Mouse (Mus musculus): ENCODE measurements around the gene Atp1b1.

Gene Atp1b1

DNA sequence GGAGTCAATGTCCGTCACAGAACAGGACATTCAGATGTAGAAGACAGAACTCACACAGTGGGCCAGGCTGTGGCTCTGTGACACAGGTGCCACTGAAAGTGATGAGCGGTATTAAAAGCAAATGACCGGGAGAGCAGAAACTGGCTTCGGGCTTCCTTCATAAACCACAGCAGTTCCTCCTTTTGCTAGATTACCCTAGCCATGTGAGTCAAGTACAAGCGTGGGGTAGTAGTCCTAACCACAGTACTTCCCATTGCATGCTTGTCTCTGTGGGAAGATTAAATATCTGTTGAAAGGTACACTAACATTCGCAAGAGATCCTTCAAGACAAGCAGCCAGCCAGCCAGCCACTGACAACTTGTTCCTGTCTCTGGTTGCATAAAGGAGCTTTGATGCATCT lies 17.9 kb downstream of the Atp1b1 start:
- DNase-seq = no peak

DNA sequence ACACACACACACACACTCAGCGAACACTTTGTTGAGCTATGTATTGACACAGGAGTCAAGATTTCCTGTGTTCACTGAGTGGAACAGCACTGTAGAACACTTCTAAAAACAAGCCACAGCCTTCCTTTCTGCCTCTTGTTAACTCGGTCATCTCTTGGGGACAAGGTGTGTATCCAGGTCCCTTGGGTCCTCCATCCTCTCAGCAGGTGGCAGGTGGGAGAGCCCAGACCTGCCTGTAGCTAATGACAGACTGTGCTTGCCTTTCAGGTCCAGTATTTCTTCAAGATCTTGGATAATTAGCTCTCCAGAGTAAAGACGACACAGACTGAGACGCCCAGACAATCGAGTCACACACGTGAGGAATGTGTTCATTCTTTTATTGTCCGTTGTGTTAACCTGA lies 21.4 kb downstream of the Atp1b1 start:
- DNase-seq = no peak

DNA sequence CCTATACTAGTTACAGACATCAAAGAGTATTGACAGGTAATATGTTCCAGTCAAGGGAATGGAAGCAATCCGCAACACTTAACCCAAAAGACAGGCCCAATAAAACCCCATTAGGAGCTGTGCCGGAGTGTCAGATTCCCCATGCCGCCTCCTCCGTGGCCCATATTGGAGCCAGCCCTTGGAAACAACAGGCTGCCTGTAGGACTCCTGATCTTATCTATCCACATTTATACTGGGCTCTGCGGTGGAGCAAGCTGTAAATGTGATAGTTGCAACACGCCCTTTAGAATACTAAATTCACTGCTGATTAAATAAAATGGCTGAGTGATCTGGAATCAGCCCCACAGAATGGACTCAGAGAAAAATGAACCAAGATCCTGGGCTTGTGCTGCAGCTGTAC lies 24.1 kb downstream of the Atp1b1 start:
- DNase-seq = no peak

- no peak for DNase-seq
Observed at GRCm38 (mm10) chr1:164432649-164433048, 25.5 kb downstream of the Atp1b1 start.

DNA sequence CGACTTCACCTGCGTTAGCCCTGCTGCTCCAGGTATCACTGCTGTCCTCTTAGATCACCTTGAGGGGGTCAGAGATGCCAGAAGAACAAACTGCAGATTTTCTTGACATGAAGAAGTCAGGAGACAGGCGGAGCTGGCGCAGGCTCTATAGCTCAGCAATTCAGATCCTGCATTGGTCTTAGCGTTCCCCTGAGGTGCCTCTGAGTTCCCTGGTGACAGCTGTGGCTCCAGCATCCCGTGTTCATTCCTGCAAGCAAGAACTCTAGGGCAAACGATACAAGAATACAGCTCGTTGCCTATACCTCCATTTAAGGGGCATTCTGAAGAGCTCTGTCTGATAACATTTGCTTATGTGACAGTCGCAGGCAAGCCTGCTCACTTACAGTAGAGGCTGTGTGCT lies 29.5 kb downstream of the Atp1b1 start:
- no peak for DNase-seq

DNA sequence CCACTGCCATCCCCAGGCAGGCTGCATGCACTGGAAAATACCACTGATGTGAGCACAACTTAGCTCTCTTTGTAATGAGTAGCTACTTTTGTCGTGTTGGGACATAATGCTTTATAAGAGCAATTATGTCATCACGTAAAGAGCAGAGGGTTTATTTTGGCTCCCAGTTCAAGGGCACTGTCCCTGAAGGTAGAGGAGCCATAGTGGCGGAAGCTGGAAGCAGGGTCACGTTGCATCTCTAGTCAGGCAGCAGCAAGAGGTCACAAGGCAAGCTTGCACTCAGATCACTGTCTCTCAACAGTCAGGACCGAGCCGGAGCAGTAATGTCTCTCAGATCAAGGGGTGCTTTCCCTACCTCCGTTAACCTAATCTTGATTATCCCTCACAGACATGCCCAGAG lies 30.4 kb downstream of the Atp1b1 start:
- DNase-seq = no peak

DNA sequence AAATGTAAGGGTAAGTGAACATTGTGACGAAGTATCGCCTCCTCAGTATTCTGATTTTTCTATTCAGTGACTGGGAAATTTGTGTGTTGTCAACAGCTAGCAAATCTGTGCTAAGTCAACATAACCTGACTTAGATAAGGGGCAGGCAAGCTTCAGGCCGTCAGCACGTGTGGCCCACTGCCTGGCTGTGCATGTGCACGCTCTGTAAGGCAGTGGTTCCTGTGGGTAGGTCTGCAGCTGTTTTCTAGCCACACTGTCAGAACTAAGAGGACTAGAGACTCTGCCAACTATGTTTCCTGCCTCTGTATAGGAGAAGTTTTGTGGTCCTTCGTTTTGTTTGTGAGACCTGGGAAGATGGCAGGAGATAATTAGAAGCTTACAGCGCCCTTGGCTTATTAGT lies 31.9 kb downstream of the Atp1b1 start:
- peak; percentile 33 to 65 for DNase-seq

- DNase-seq = no peak
Observed at GRCm38 (mm10) chr1:164420623-164421354, 37.4 kb downstream of the Atp1b1 start.

GRCm38 (mm10) chr1:164419401-164419800 lies 38.8 kb downstream of the Atp1b1 start:
- DNase-seq = no peak

DNA sequence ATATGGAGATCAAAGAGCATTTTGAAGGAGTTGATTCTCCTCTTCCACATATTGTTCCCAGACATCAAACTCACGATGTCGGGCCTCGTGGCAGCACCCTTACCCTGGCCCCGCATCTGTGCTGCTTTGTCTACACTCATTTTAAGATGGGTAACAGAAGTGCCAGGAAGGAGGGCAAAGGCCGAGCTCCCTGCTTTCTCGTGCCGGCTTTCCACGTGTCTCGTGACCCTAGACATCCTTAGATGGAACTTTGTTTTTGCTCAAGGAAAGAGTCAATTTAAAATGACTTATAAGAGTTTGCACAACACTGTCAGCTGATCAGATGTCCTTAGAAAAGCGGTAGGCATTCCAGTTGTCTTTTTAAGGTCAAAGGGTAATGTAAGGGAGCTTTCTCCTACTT lies 39.8 kb downstream of the Atp1b1 start:
- no peak for DNase-seq

DNA sequence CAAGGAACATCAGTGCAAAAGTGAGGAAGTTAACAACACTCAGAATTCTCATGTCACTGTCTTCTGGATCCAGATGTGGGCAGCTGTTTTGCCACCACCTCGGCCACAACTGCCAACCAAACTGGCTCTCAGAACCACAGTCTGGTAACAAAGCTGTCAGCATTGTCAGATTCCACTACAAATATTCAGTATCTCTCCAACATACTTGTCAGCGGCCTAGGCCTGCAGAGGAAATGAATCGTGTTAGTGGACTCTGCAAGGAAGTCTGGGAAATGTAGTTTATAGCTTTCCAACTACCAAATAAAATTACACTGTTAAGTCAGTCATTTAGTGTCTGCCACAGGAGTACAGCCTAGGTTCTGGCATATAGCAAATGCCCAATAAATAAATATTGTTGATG lies 40.6 kb downstream of the Atp1b1 start:
- DNase-seq = no peak

- DNase-seq = no peak
Observed at GRCm38 (mm10) chr1:164416692-164417394, 41.3 kb downstream of the Atp1b1 start.

- DNase-seq = no peak
Observed at GRCm38 (mm10) chr1:164415347-164415751, 42.8 kb downstream of the Atp1b1 start.

- peak in 1 of 2 experiments; percentile 8 for DNase-seq
Observed at GRCm38 (mm10) chr1:164413608-164414007, 44.5 kb downstream of the Atp1b1 start.

GRCm38 (mm10) chr1:164412906-164413305 lies 45.2 kb downstream of the Atp1b1 start:
- no peak for DNase-seq

DNA sequence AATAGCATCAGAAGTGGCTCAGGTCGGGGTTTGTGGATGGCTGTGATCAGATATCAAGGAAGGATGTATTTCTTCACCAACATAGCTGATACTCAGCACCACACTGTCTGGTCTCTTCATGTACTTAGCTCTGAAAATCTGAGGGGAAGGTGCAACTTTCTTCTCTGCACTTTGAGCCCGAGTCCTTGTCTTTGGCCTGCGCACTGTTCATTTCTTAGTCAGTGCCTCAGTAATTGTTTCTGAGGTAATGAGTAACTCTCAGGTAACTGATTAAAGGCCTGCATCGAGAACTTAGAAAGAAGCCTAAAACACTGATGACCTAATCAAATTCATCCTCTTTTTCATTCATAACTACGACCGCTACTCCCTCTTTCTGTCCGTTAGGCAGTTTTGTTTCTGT lies 46.8 kb downstream of the Atp1b1 start:
- DNase-seq = no peak

DNA sequence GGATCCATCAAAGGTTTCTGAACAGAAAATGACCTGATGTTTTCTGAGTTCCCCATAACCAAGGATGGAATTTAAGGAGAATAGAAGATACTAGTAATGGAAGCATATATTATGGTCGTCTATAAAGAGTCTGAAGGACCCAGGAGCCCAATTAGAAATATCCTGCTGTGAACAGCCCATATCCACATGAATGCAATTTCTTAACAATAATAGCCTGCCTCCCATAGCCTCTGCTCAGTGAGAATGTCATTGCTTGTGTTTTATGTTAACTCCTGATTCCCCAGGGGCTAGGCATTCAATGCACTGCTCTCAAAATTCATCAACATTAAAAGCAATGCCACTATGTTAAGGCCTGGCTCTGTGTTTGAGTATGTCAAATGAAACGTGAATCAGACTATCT lies 49.5 kb downstream of the Atp1b1 start:
- no peak for DNase-seq

DNA sequence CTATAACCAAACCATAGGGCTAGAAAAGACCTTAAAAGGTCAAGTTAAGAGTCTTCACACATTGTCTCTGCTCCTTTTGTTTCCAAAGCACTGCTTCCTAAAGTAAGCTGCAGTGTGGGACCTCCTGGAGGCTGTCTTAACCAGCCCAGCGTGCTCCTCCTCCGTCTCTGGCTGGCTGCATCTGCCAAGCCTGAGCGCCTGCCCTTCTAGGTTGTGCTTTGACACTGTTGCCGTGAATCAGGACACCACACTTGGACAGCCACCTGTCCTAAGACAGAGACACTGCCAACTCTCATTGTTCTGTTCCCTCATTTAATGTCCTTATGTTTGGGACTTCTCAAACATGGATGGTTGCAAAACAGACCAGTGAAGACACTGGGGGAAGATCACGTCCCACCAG lies 51.6 kb downstream of the Atp1b1 start:
- no peak for DNase-seq

GRCm38 (mm10) chr1:164405385-164405802 lies 52.8 kb downstream of the Atp1b1 start:
- no peak for DNase-seq

DNA sequence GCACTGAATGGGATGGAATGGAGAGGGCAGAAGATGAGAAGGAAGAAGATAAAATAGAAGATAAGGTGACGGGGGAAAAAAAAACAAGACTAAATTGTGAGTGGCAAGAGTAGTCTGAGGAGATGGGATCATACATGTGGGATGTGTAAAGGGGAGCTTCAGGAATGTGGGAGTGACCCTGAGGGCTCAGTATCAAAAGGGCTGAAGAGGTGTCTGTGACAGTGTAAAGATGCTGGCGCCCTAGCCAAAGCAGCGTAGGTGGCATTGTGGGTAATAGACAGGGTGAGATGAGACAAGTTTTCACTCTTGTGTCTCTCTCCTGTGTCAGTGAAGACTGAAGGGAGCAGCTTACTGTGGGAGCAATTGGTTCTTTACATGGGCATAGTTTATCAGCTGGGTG lies 58.6 kb downstream of the Atp1b1 start:
- DNase-seq = no peak

GRCm38 (mm10) chr1:164397672-164398071 lies 60.5 kb downstream of the Atp1b1 start:
- DNase-seq = no peak

- no peak for DNase-seq
Observed at GRCm38 (mm10) chr1:164395131-164395780, 62.9 kb downstream of the Atp1b1 start.

DNA sequence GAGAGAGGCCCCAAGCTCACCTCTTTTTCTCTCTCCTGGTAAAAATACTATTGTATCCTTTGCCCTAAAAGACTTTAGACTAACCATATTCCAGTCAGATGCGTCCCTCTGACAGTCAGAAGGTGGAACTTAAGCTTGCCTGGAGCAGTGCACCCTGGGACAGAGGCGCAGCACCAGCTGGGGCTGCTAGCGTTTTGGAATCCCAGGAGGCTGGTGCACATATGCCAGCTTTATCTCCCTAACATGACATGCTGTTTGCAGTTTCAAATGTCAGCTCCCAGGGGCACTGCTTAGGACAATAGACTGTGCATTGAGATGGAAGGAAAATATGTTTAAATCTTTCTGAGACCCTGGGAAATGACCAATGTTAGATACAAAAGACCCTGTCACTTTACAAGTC lies 66.0 kb downstream of the Atp1b1 start:
- no peak for DNase-seq

- DNase-seq = no peak
Observed at GRCm38 (mm10) chr1:164389743-164390142, 68.4 kb downstream of the Atp1b1 start.

All from thymus, postnatal 36 days (tissue).